Mouse (Mus musculus): Measurements from ENCODE around the gene Fto.

Gene Fto

DNA sequence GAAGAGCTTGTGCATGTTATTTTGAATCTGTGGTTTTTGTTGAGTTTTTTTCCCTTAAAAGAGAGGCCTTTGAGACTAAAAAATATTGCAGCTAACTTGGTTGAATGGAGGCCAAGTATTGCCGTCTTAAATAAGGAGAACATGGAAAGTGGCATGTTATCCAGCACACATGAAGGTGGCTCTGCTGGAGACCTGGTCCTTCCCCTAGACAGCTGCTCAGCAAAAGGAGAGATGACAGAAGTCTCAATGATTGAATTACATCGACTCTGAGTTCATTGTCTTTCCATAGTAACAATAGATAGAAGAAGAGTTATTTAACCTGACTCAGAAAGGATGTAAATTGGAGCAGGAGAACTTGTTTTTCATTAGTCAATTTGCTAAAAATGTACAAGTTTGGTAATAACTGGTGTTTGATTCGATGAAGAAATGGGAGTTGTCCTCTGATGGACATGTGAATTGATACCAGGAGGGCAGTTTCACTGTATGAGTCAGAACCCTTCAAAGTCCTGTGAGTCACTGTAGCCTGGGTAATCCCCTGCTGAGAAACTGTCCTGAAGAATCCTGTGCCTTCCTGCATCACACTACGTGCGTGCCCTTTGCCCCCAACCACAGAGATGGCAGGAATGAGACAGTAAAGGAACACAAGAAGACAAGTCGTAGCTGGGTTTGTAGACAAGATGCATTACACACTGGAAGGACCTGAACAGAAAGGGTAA, 82.2 kb downstream of the Fto start:
- DNase-seq, result no peak

DNA sequence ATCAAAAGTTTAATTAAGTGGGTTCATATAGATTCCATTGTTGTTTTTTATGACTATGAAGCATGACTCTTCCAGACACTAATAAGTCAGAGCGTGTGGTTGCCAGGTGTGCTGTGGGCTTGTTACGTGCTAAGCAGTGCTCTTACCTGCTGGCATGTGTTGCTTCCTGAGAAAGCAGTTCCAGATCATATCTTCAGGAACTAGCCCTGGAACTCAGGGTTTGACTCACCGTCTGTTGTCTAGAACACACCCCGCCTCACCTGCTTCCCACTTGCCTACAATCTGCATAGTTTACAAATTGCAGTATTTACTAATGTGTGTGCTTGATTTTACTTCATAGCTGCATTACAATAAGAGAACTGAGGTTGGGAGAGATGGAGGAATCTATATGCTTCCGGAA, 84.7 kb downstream of the Fto start:
- no peak for DNase-seq

DNA sequence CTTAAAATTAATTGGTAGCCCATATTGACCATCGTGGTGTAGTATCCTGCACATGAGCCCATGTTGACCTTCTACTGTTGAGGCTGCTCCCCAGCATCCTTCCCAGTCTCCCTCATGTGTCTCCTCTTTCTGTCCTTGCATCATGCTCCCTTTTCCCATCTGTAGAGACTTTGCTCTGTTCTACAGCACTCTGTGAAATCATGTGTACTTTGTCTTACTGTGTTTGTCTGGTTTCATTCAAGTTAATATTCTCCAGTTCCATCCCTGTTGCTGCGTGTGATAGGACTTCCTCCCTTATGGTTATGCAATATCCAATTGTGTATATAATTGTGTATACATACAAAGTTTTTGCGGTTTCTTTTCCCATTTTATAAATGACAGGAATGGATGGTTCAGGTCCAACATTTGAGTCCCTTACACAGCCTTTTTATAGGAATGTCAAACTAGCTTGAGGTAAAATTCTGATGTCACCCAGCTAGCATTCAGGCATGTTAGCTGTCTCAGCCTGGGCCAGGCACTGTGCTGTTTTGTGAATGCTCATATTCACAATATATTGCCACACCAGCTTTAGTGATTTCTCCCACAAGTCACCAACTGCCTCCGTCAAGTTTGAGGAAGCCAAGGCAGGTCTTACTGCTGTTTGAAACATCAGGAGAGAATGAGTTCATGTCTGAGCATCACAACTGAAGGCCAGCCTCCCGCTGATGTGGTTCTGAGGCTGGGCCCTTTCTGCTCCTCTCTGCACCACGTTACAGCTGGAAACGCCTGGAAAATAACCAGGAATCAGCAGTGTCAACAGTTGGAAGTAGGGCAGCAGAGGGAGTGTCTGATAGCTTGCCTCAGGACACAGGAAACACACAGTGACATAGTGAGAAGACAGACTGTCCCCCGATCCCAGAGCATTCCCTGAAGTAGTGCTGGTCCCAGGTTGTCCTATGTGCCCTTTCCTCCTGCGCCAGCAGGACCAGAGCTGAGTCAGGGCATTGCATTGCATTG, 90.0 kb downstream of the Fto start:
- no peak for DNase-seq

DNA sequence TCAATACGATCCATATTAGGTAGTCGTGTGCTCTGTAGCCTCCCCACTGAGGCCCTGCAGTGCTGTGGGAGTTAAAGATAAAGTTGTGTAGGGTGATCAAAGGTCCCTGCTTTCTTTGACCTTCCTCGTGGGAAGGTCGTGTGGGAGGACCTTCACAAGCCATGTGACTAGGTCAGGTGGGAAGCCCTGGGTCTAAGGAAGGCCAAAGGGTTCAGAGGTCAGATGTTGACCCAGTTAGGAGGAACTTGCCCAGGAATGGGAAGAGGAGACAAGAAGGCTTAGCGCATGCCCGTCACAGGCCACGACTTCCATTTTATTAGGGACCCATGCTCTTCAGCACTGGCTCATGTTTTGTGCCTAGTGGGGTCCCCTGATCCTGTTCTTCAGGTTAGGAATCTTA, 91.0 kb downstream of the Fto start:
- no peak for DNase-seq

DNA sequence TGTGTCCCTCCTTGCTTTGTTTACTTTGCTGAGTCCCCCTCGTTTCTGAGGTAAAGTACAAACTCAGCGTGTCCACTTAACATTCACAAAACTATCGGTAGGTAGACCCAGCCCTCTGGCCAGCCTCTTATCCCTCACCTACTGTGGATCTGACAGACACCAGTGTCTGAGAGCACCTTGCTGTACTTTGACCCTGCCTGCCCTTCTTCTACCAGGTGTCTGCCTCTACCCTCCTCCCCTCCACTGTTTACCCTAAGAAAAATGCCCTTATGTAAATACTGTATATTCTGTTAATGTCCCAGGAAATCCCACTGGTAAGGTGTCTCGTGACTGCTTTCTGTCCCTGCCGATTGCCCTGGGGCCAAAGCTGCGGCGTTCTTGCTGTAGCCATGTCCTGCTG, 91.8 kb downstream of the Fto start:
- DNase-seq, result no peak

DNA sequence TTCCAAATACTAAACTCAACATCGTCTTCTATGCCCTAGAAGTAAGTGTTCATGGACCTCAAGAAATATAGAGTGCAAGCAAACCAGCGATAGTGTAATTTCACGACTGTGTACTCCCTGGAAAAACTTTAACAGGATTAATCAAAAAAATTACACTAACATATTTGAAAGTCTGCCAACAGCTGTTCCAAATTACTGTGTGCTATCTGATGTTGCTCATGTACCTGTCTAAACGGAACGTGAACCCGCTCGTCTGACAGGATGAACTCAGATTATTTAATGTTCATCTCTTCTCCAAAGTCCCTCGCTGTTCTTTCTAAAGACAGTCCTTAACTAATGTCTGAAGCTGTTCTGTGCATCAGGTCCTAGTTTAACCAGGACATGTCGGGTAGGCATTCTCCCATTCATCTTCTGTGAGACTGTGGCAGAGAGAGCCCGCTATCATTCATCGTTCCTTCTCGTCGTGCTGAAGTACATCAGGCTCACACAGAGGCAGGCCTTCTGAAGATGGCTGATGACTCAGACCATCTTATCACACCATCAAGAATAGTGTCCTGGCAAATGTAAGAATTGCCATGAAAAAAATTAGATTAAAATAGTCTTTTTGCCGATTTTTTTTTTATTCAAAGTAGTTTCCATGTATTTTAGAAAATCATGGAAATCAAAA, 93.4 kb downstream of the Fto start:
- DNase-seq, result no peak

DNA sequence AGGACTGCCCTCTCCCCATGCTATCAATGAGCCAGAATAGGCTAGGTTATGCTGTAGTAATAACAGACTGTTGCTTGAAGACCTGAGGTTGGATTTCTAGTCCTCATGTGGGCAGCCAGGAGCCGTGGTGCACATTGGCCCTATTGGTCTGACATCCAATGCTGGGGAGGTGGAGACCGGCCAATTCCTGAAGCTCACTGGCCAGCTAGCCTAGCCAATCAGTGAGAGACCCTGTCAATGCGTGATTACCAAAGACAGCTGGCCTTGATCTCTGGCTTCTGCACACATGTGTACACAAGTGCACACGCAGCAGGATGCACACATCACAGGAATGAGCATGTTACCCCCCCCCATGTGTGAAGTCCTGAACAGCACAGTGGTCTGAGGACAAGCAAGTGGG, 94.6 kb downstream of the Fto start:
- no peak for DNase-seq

DNA sequence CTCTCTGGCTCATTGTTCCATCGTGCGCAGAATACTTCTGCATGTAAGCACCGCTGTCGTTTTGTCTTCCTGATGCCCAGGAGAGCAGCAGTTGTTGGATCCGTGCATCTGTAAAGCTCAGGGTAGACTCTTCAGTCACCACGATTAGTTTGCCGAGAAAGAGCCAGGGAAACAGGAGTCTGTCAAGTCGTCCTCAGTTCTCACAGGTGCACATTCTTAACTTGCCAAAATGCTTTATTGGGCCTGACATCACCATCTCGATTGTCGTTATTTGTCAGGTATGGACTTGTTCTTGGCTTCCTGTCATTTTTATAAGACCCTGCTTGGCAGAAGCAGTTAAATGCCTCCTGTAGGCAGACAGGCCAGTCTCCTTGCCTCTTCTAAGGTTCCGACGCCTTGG, 96.7 kb downstream of the Fto start:
- DNase-seq, result no peak

DNA sequence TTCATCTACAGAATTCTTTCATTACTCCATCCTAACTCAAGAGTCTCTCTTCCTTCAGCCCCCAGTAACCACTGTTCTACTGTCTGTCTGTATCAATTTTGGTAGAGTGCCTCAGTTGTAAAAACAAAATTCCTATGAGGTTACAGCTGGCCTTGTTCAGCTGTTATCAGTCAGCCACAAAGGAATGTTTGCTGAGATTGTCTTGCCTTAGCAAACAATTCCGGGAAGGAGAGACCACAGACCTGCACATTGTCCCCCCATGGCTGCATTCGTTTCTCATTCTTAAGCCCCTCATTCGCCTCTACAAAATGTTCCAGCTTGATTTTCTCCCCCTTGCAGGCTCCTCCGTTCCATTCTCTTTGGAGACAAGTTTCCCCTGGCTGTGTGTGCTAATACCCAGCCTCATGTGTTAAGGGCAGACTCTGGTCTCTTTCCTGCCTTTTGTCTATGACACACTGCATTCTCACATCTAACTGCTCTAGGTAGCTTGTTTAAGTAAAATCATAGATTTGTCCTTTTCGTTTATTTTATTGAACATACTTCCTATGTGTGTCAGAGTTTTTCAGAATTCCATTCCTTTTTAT, 111.3 kb downstream of the Fto start:
- no peak for DNase-seq

DNA sequence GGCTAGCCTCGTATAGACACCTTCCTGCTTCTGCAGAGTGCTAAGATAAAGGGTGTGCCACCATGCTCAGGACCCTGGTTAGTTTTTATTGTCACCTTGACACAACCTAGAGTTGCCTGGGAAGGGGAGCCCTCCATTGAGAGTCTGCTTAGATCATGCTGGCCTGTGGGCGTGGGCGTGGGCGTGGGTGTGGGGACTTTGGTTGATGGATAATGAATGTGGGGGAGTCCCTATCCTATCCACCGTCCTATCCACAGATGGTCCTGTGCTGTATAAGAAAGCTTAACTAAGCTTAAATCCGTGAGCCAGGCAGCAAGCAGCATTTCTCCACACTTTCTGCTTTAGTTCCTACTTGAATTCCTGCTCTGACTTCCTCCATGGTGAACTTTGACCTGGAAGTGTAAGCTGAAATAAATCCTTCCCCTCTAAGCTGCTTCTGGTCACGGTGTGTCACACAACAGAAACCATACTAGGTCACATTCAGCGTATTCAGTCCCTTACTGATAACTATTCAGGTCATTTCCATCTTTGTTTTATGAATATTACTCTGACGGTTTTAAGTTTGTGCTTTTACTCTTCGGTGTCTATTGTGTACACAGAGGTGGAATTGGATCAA, 112.0 kb downstream of the Fto start:
- DNase-seq, result no peak

DNA sequence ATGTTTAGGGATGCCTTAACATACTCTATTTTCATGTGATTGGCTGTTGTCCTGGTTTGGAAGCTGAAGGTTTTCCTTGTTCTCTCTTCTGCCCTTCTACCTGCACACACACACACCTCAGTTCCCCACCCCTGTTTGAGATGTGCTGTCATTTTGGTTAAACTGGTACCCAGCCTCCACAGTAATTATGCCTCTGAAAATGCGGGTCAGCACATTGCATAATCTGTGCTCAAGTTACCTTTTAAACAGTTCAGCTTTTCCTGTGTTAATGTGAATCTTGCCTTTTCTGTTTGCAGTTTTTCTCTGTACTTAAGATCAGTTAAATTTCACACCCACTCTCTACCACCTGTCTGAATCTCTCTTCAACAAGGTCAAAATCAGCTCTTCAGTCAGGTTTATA, 113.2 kb downstream of the Fto start:
- DNase-seq, result no peak

DNA sequence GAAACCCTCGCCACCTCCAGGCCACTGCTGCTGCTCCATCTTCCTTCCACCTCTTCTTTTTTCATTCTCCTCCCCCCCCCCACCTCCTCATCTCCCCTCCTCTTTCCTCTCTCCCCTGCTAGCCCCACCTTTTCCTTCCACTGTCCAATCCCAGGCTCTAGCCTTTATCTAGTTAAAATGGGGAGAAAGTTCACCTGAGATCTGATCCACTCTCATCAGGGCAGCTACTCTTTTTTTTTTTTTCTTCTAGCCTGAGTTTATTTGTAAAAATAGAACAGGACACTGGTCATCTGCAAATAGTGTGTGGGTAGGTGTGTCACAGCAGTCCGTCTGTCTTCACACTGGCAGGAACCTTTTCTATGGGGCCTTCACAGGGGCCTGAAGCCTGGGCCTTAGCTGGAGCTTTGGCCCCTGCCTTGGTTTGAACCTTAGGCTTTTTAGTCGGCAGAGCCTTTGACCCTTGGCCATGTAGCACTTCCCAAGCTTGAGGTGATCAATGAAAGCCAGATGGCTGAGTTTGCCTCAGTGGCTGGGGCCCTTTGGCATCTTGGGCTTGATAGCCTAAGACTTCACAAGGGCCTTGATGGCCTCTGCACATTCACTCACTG, 117.1 kb downstream of the Fto start:
- DNase-seq, result no peak

DNA sequence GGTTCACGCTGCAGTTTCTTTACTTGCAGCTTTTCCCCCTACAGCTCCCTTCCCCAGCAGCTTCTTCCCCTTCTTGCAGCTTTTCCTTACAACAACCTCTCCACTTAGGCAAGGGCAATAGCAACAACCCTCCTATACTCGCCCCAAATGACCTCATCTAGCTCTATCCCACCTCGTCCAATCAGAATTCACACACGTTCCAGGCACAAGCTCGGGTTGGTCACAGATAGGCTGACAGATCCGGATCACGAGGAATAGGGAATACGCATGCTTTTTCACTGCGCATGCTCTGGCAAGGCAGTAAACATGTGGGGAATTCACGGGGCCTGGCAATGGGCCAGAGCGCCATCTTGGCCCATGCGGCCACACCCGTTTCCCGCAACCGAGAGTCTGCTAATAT, 122.7 kb downstream of the Fto start:
- DNase-seq, result no peak

DNA sequence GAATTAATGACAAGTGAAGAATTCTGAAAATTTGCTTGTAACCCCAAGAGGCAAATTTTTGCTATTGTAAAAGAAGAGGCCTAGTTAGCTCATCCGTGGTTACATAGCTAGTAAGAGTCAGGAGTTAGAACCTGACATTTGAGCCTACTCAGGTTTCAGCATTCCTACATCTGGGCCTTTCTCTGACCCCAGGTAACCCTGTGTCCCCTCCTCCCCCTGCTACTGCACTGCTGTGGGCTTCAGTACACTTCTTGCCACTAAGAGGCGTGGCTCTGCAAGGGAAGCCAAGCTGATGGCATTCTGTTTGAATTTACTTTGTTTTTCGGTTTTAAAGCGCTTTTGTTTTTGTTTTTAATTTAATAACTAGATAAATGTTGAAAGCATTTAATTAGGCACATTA, 130.6 kb downstream of the Fto start:
- DNase-seq, result no peak

DNA sequence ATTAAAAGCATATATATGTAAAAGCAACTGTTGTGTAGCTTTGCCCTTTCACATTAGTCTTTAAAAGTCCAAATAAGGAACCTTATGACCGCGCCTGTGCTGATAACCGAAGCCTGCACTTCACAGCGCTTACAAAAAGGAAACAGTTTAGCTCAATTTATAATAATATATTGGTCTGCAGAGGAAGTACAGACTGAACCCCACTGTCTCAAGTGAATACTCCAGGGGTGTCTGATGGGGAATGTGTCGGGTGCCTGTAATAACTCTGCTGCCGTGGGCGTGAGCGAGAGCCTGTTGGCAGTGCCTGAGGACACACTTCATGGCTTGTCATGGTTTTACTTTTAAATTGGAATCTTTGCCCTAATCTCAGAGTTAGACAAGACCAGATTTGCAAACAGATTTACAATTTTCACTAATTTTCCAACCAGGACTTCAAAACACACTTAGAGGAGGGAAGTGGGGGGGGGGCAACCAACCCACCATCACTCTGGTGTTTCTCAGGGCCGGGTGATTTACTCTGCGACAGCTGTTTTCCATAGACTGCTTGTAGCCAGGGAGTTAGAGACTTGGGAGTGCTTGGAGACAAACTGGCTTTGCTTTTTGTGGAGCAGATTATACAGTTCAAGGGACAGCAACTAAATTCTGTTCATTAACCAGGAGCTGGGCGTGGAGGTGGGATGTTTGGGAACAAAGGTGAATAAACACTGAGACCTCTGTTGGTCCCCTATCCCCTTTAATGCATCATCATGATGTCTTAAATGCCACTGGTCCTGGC, 131.5 kb downstream of the Fto start:
- no peak for DNase-seq

DNA sequence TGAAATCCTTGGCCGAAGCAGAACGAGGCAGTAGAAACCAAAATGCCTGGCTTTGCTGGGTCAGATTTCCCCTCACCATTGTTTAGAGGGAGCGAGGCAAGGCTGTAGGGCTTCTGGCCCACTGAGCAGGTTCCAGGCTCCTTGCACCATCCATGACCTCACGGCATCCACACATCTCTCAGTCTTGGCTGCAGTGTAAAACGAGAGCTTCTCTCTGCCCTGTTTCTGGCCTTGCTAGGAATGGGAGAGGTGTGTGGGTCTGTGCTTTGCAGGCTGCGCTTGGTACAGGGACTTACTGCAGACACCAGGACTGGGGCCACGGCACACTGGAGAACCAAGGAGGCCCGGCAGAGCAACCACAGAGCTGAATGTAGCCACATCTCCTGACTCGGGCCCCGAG, 132.2 kb downstream of the Fto start:
- DNase-seq, result no peak

DNA sequence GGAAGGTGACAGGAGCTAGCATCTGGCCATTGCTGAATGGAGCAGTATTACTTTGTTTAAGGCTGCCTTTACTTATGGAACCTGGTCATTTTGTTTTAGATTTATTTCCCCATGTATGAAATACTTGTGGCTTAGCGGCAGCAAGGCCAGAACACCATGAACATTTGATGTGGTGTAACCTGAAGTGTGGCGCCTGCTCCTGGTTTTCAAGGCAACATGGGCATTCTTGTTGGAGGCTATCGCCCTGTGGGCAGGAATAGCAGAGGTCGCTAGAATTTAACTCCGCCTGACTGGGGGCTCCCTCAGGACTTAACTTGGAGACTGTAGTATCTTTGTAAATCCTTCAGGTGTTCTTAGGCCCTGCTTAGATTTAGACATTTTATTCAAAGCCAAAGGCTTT, 132.7 kb downstream of the Fto start:
- DNase-seq, result no peak

DNA sequence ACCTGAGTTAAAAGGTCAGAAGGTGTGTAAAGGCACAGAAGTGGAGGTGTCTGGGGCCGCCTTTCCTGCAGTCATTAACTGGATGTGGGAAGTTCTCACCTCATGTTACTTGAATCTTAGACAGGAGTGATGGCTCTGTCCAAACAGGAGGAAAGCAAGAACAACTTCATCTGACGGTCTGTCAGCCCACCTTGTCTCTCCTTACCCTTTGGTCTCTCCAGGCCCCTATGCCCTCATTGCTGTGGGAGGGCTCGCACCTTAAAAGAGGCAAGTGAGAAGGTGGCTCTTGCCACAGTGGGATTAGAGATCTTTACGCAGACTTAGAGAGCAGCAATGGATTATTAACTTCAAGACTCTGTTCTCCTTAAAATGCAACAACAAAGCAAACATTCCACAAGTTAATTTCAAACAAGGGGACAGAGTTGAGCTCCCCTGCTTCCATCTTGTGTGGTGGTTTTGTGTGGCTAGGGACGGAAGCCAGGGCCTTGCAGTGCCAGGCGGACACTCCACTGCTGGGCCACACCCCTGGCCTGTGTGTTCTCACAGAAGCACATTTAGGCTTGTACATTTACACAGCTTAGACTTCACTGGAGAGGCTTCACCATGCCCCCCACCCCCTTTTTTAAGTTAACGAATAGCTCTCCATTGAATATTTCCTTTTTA, 135.5 kb downstream of the Fto start:
- no peak for DNase-seq

DNA sequence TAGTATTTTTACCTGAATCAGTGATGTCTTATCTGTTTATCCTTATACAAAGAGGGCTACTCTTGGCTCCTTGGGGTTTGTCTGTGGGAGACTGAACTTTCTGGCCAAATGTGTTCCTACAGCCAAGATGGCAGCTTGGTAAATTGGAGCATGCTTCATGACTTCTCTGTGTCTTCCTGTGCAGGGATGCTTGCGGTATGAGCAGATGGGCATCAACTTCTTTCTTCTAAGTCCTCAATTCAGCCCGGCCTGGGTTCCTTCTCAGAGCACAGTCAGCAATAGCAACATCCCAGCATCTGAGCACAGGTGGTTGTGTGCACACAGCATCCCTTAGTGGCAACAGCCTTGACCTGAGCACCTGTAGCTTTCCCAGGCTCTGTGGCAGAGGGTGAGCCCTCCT, 141.6 kb downstream of the Fto start:
- no peak for DNase-seq

DNA sequence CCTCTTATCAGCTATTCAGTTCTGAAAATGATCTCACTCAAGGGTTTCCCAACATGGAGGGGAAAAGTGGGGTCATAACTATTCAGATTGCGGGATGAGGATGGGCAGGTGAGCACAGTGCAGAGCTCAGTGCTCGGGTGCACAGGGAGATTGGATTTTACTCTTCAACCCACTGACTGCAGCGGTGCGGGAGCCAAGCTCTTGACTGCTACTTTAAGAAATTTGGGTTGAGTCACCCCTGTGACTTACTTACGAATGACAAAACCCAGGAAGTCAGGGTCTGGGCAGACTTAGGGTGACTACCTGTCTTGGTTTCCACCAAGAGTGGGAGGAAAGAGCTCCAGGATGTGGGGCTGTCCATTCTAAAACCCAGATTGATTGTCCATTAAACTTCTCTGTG, 142.3 kb downstream of the Fto start:
- DNase-seq, result no peak

DNA sequence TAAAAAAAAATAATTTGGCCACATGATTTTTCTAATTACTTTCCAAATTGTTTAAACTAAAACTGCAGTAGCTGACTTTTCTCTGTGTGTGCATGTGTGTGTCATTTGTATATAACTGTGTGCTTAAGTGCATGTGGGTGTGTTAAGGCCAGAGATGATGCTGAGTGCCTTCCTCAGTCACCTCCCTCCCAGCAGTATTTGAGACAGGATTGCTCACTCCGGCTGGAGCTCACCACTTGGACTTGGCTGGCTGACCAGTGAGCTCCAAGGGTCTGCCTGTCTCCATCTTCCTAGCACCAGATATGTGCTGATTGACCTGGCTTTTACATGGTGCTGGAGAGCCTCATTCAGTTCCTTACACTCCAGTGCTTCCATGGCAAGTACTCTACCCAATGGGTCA, 144.7 kb downstream of the Fto start:
- no peak for DNase-seq

All from thymus, postnatal 25 days (tissue).